Mouse (Mus musculus) cerebellum, adult 9-11 months (tissue): ENCODE results near the gene Ccdc157.
"Not testable (repeated sequence)": the region's sequence is repeated elsewhere in the genome, so short reads cannot be mapped to it uniquely, and the experiment has no call there.

ENCODE experiments used
- DNase-seq: peaks from one replicate; pipeline ENCODE4 v3.0.0; 2022

The Ccdc157 gene

DNA sequence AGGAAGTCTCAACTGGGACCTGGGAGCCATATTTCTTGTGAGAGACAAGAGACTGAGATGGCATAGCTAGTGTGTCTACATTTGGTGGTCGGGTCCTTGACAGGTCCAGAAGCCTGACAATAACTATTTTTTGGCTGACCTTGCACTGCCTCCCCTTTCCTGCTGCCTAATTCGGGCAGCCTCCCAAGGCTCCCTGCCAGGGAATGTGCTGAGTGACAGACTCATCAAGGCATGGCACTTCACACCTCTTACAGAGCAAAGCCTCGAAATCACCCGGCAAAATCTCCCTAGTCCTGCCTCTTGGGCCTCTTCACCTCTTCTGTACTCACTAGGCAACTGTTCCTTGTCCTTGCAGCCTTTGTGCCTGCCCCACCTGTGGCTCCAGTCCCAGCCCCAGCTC lies 17.6 kb upstream of the Ccdc157 start:
- no peak for DNase-seq

DNA sequence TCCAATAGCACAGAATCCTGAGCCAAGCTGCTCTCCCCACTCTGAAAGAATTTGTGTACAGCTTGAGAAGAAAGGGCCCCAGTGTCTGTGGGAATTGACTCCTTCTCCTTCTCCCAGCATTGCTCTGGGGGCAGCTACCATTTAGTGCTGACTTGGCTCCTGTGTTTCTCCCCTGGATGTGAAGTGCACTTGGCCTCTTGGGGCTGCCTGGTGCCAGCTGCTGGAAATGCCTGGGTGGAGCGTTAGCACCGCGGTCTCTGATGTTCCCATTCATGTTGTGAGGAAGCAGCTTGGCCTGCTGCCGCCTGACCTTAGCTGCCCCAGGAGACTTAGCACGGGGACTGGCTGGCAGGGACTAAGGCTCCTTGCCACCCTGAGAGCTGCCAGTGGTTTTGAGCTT lies 14.5 kb upstream of the Ccdc157 start:
- peak; percentile 47 for DNase-seq

- no peak for DNase-seq
These were observed 6.5 kb upstream of the Ccdc157 start for GRCm38 (mm10) chr11:4166467-4167090.

DNA sequence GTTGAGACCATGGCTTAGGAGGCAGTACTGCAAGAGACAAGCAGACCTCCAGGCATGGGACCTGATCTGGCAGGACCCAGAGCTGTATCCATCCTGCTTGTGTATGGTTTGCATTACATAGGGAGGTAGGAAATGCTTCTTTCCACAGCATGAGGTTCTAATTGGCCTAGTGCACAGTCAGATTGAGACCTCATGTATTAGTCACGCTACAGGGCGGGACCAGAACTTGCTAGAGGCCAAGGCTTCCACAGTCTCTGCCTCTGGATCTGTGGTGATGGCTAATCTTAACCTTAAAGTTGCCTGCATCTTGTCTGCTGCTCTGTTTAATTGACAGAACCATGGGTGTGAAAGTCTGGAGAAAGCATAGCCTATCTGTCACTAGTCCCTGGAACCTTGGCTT lies 4.6 kb upstream of the Ccdc157 start:
- DNase-seq: no peak

- DNase-seq: peak; percentile 24
These were observed 826 bp upstream of the Ccdc157 start for GRCm38 (mm10) chr11:4160758-4161480.

GRCm38 (mm10) chr11:4158676-4159075 lies 1.4 kb downstream of the Ccdc157 start:
- no peak for DNase-seq

GRCm38 (mm10) chr11:4155641-4156040 lies 4.5 kb downstream of the Ccdc157 start:
- DNase-seq: no peak

DNA sequence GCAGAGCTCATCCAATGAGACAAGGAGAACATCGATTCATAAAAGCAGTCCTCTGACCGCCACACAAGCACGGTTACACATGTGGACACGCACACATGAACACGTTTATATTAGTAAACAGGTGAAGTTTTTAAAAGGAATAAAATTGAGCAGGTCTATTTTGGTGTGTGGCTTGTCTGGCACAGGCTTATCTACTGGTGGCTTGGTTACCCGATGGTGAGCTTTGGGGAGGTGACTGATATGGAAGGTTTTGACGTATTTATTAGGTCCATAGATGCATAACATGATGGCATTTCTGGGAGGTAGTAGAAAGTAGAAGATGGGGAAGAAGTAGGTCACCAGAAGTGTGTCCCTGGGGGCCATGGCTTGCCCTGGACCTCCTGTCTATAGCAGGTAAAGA lies 6.4 kb downstream of the Ccdc157 start:
- no peak for DNase-seq

GRCm38 (mm10) chr11:4149886-4150285 lies 10.2 kb downstream of the Ccdc157 start:
- no peak for DNase-seq

GRCm38 (mm10) chr11:4148536-4149156 lies 11.4 kb downstream of the Ccdc157 start:
- DNase-seq: no peak

GRCm38 (mm10) chr11:4148120-4148519 lies 12.0 kb downstream of the Ccdc157 start:
- no peak for DNase-seq

DNA sequence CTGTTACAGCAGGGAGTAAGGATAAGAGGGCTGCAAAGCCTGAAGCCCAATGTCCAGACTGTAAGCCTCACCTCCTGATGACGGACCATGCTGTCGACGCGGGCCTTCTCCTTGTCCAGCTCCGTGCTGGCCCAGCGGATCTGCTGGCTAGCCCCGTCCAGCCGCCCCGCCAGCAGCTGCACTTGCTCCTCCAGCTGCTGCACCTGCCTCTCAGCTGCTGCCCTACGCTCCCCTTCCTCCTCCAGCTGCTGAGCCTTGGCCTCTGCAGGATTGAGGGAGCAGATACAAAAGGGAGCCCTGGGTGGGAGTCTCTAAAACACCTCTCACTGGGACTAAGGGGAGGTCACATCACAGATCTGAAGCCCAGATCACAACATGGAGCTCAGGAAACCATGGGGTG lies 13.0 kb downstream of the Ccdc157 start:
- no peak for DNase-seq

GRCm38 (mm10) chr11:4146381-4146780 lies 13.7 kb downstream of the Ccdc157 start:
- DNase-seq: no peak

DNA sequence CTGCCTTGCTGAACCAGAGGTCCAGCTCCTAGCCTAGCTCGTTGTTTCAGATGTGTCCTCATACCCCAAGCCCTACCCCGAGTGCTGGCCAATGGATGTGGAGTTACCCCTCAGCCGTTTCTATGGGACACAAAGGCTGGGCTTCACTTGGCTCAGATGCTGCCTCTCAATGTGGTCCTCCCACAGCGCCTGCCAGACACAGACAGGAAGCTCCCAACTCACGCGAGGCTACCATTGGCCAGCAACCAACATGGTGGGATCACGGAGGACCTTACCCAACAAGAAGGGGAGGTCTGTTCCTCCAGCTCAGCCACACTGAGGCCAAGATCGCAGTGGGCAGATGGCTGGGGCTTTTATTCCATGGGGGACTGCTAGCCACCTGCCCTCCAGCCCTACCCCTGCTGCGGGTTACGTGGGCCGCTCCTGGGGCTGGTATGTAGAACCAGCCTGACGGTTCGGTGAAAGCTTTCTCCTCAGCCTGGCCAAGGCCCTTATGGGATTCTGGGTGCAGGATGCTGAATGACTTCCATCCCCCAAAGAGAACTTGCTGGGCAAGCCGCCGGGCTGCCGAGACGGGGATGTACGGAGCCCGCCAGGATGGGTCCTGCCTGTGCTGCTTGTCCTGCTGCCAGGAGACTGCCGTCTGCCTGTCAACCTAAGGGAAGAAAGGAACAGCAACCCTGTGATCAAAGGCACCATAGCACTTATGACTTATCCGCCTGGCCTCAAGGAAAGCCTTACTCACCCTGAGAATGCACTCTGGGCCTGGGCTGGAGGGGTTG lies 16.6 kb downstream of the Ccdc157 start:
- DNase-seq: no peak

DNA sequence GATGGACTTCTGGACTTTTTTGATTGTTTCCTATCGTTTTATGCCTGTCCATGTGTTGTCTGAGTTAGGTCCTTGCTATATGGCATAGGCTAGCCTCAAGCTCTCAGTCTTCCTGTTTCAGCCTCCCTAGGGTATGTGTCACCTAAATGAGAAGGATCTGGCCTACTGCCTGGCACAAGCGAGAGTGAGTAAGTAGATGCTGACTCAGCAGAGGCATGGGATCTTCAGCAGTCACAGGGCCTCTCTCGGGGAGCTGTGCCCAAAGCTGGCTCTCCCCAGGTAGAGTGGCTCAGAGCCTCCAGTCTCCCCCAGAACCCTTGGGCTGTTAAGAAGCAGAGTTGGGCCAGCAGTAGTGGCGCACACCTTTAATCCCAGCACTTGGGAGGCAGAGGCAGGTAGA lies 17.7 kb downstream of the Ccdc157 start:
- DNase-seq: no peak

GRCm38 (mm10) chr11:4141505-4141904 lies 18.6 kb downstream of the Ccdc157 start:
- DNase-seq: no peak

GRCm38 (mm10) chr11:4138964-4139363 lies 21.1 kb downstream of the Ccdc157 start:
- DNase-seq: no peak

- DNase-seq: peak; percentile 85
These were observed 24.8 kb downstream of the Ccdc157 start, which contains the start of gene Rnf215 for GRCm38 (mm10) chr11:4134986-4135935. Gene Rnf215, plus strand, starts transcription at chr11:4135202.

GRCm38 (mm10) chr11:4134400-4134799 lies 25.7 kb downstream of the Ccdc157 start:
- no peak for DNase-seq

DNA sequence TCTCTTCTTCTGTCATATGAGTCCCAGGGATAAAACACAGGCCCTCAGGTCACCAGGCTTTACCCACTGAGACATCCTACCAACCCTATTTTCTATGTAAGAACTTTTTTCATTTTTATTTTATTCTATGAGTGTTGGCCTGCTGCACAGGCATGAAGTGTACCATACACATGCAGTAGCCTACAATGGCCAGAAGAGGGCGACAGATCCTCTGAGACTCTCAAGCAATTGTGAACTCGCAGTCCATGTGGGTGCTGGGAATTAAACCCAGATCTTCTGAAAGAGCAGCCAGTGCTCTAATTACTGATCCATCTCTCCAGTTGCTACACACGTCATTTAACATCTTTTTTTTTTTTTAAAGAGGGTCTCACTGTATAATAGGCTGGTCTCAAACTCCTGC lies 26.6 kb downstream of the Ccdc157 start:
- no peak for DNase-seq

- not testable (repeated sequence) for DNase-seq
These were observed 31.6 kb downstream of the Ccdc157 start for GRCm38 (mm10) chr11:4128461-4128860.

GRCm38 (mm10) chr11:4127059-4127458 lies 33.0 kb downstream of the Ccdc157 start:
- DNase-seq: no peak
